Comparison of ENCODE assay signal across 9 mouse cellular contexts in the genomic region with DNA sequence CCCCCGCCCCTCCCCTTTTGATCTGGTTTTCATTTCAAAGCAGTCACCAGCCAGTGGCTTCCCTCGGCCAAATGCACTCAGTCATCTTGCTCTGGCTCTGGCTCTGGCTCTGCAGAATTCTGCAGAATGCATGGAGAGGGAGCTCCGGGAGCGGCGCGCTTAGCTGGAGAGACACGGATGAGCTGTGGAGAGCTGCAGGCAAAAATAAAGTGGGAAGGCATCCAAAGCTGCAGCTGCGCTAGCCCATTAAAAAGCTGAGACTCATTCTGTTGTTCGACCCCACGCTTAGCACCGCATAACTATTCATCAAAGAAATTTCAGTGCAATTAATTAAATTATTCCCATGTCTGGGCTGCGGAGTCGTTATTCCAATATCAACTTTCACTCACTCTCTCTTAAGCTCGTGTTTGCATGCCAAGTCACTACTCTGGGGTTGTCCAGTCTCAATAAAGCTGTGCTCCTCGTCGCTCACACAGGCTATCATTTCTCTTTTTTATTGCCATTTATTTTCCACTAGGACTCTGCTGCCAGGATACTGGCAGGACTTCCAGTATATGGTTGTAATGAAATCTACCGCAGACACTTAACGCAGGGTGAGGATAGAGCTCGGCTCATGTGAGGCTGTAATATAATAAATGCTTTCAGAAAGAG.
DNase-seq lines count a peak whose midpoint lies in the region; ATAC-seq lines count a peak whose summit lies in the region.
"Had no signal": no experiment of that assay in that cellular context is flagged by ENCODE, and none has a peak within 500 bp of the region (broad histone marks: within the 10 kb centered on the region; RNA-seq: fewer than 3 reads in every experiment).

No protein-coding gene starts in this region.

- DNase-seq in liver = peak; percentile 53
- no peak for DNase-seq in liver, embryonic 11.5 days (ENCODE audit: low spot score)
- DNase-seq in kidney, postnatal 4 days = peak; percentile 81 to 84
- DNase-seq in right cerebral cortex, adult 18-20 months = peak; percentile 82

- no peak overlapping the region for H3K4me2 ChIP-seq in liver, embryonic 11.5 days
- H3K4me2 ChIP-seq in forebrain, embryonic 15.5 days (replicated peaks) = peak overlapping the region; percentile 41
- peak overlapping the region; percentile 42 for H3K4me2 ChIP-seq in heart, embryonic 15.5 days
- H3K4me2 ChIP-seq in lung, embryonic 16.5 days (ENCODE audit: low read depth, low read length) = peak overlapping the region; percentile 42
- no peak overlapping the region for H3K4me2 ChIP-seq in liver, embryonic 12.5 days

- H3K9me3 ChIP-seq in liver, embryonic 11.5 days (ENCODE audit: control insufficient read depth, low read length) = no peaks in the 10 kb centered on the region
- no peaks in the 10 kb centered on the region for H3K9me3 ChIP-seq in forebrain, embryonic 15.5 days
- no peaks in the 10 kb centered on the region for H3K9me3 ChIP-seq in heart, embryonic 15.5 days (replicated peaks)
- H3K9me3 ChIP-seq in lung, embryonic 16.5 days (ENCODE audit: control insufficient read depth, low read length) = no peaks in the 10 kb centered on the region
- no peaks in the 10 kb centered on the region for H3K9me3 ChIP-seq in liver, embryonic 12.5 days (replicated peaks)

- WGBS in liver, embryonic 11.5 days = 57% methylated on average over 19 of the region's 19 CpGs
- 6% methylated on average over 19 of the region's 19 CpGs for WGBS in forebrain, embryonic 15.5 days
- WGBS in heart, embryonic 15.5 days = 27% methylated on average over 19 of the region's 19 CpGs
- WGBS in lung, embryonic 16.5 days = 30% methylated on average over 19 of the region's 19 CpGs
- 52% methylated on average over 19 of the region's 19 CpGs for WGBS in liver, embryonic 12.5 days (ENCODE audit: insufficient replicate concordance)

- no peaks in the 10 kb centered on the region for H3K27me3 ChIP-seq in liver, embryonic 11.5 days (replicated peaks; ENCODE audit: control insufficient read depth, insufficient read depth, low read length)
- no peaks in the 10 kb centered on the region for H3K27me3 ChIP-seq in forebrain, embryonic 15.5 days
- no peaks in the 10 kb centered on the region for H3K27me3 ChIP-seq in heart, embryonic 15.5 days
- no peaks in the 10 kb centered on the region for H3K27me3 ChIP-seq in lung, embryonic 16.5 days (ENCODE audit: control insufficient read depth, insufficient read depth, low read depth, low read length)
- no peaks in the 10 kb centered on the region for H3K27me3 ChIP-seq in liver, embryonic 12.5 days (replicated peaks)

- H3K4me3 ChIP-seq in liver, embryonic 11.5 days (ENCODE audit: low read depth, low read length) = no peak overlapping the region
- H3K4me3 ChIP-seq in forebrain, embryonic 15.5 days = peak overlapping the region; percentile 13; the same call in 1 of the 2 replicates
- peak overlapping the region; percentile 18 for H3K4me3 ChIP-seq in heart, embryonic 15.5 days
- H3K4me3 ChIP-seq in lung, embryonic 16.5 days (ENCODE audit: low read length) = no peak overlapping the region
- H3K4me3 ChIP-seq in liver, embryonic 12.5 days = no peak overlapping the region
- H3K4me3 ChIP-seq: erythroblast, embryonic 14.5 days had no signal

- no peak overlapping the region for H3K27ac ChIP-seq in liver, embryonic 11.5 days (ENCODE audit: low read depth, low read length)
- H3K27ac ChIP-seq in forebrain, embryonic 15.5 days (replicated peaks) = peak overlapping the region; percentile 88
- no peak overlapping the region; the same call in 1 of the 2 replicates for H3K27ac ChIP-seq in heart, embryonic 15.5 days
- 0 out of 2 replicates have a peak overlapping the region, but pooled peaks have one; percentile 41 for H3K27ac ChIP-seq in lung, embryonic 16.5 days (ENCODE audit: low read length)
- H3K27ac ChIP-seq in liver, embryonic 12.5 days = no peak overlapping the region

- H3K36me3 ChIP-seq in liver, embryonic 11.5 days (ENCODE audit: control insufficient read depth, insufficient read depth, low read length) = no peaks in the 10 kb centered on the region
- H3K36me3 ChIP-seq in forebrain, embryonic 15.5 days = no peaks in the 10 kb centered on the region
- no peaks in the 10 kb centered on the region for H3K36me3 ChIP-seq in heart, embryonic 15.5 days
- no peaks in the 10 kb centered on the region for H3K36me3 ChIP-seq in lung, embryonic 16.5 days (ENCODE audit: control insufficient read depth, insufficient read depth, low read length)
- no peaks in the 10 kb centered on the region for H3K36me3 ChIP-seq in liver, embryonic 12.5 days

- no peak for ATAC-seq in liver, embryonic 11.5 days (replicated peaks; ENCODE audit: low FRiP score)
- ATAC-seq in forebrain, embryonic 15.5 days (replicated peaks) = peak; percentile 91
- peak; percentile 53 for ATAC-seq in heart, embryonic 15.5 days (replicated peaks; ENCODE audit: insufficient number of reproducible peaks, insufficient read depth, low FRiP score, low read depth)
- peak; percentile 94 for ATAC-seq in lung, embryonic 16.5 days (ENCODE audit: low read depth)
- no peak for ATAC-seq in liver, embryonic 12.5 days

- H3K9ac ChIP-seq in liver, embryonic 11.5 days (ENCODE audit: low read depth, low read length) = no peak overlapping the region
- H3K9ac ChIP-seq in forebrain, embryonic 15.5 days (replicated peaks) = no peak overlapping the region
- no peak overlapping the region for H3K9ac ChIP-seq in heart, embryonic 15.5 days
- H3K9ac ChIP-seq in lung, embryonic 16.5 days (ENCODE audit: low read length) = no peak overlapping the region
- no peak overlapping the region for H3K9ac ChIP-seq in liver, embryonic 12.5 days

- H3K4me1 ChIP-seq in liver, embryonic 11.5 days (replicated peaks; ENCODE audit: control insufficient read depth, insufficient read depth, low read length) = no peaks in the 10 kb centered on the region; the same call in 1 of the 2 replicates
- peaks cover 46% of the 10 kb centered on the region for H3K4me1 ChIP-seq in forebrain, embryonic 15.5 days
- H3K4me1 ChIP-seq in heart, embryonic 15.5 days (replicated peaks) = peaks cover 29% of the 10 kb centered on the region
- peaks cover 8% of the 10 kb centered on the region for H3K4me1 ChIP-seq in lung, embryonic 16.5 days (replicated peaks; ENCODE audit: control insufficient read depth, insufficient read depth, low read length)
- no peaks in the 10 kb centered on the region for H3K4me1 ChIP-seq in liver, embryonic 12.5 days

Comparison
In these comparisons a context has a peak if more than half of its experiments do, and no peak if none do; other contexts are left out.
1. ATAC-seq: peak in forebrain, embryonic 15.5 days (single experiment), heart, embryonic 15.5 days (single experiment) and lung, embryonic 16.5 days (single experiment); none in liver, embryonic 11.5 days (single experiment) and liver, embryonic 12.5 days (single experiment).
2. H3K27ac ChIP-seq: peak in forebrain, embryonic 15.5 days (single experiment) and lung, embryonic 16.5 days (single experiment); none in liver, embryonic 11.5 days (single experiment), heart, embryonic 15.5 days (single experiment) and liver, embryonic 12.5 days (single experiment).
3. H3K4me2 ChIP-seq: peak in forebrain, embryonic 15.5 days (single experiment), heart, embryonic 15.5 days (single experiment) and lung, embryonic 16.5 days (single experiment); none in liver, embryonic 11.5 days (single experiment) and liver, embryonic 12.5 days (single experiment).
4. H3K4me3 ChIP-seq: peak in forebrain, embryonic 15.5 days (single experiment) and heart, embryonic 15.5 days (single experiment); none in liver, embryonic 11.5 days (single experiment), lung, embryonic 16.5 days (single experiment) and liver, embryonic 12.5 days (single experiment).